In the genomic region with DNA sequence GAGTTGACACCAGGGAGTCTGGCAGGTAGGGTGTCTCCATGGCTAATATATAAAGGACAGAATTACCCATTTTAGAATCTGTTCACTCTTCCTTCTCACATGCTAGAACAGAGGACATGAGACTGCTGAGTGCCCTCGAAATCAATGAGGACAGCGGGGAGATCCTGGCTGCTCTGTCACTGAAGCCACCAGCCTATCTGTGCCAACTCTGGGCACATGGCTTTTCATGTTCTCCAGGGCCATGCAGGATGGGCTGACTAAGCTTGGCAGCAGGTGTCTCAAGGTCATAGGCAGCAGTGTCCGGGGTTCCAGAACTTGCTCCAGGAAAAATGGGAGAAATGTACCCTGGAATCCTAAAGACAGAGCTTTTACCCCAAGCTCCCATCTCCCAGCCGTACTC, we compare ENCODE assay signal across 27 mouse cellular contexts.
"Had no signal": no experiment of that assay in that cellular context is flagged by ENCODE, and none has a peak within 500 bp of the region (broad histone marks: within the 10 kb centered on the region; RNA-seq: fewer than 3 reads in every experiment).

No protein-coding gene starts in this region.

- H3K4me1 ChIP-seq: heart, embryonic 12.5 days; limb, embryonic 15.5 days had no signal

- H3K36me3 ChIP-seq: heart, embryonic 10.5 days; heart, embryonic 12.5 days; hindbrain, embryonic 10.5 days; hindbrain, embryonic 12.5 days; kidney, embryonic 15.5 days; limb, embryonic 13.5 days; limb, embryonic 15.5 days; liver, embryonic 12.5 days had no signal

- DNase-seq: gastrocnemius, adult 2 months; gastrocnemius, postnatal 10 days; gastrocnemius, postnatal 25 days; heart, adult 18-20 months; heart, postnatal 10 days; heart, postnatal 4 days; kidney, adult 11 months; kidney, adult 2 months; kidney, adult 9 months; kidney, postnatal 14 days; kidney, postnatal 36 days; layer of hippocampus, adult 9-11 months; layer of hippocampus, postnatal 36 days; left cerebral cortex, postnatal 4 days; lung, adult 18-20 months had no signal

- H3K27ac ChIP-seq: gastrocnemius, adult 2 months; heart, embryonic 10.5 days; hindbrain, embryonic 10.5 days; hindbrain, embryonic 12.5 days; hindbrain, embryonic 14.5 days; hindbrain, postnatal 0 days; kidney, embryonic 15.5 days; kidney, postnatal 0 days; limb, embryonic 13.5 days; limb, embryonic 15.5 days; liver, embryonic 12.5 days; liver, embryonic 14.5 days had no signal

- H3K4me3 ChIP-seq: gastrocnemius, adult 2 months; heart, embryonic 10.5 days; heart, embryonic 12.5 days; hindbrain, embryonic 10.5 days; hindbrain, embryonic 12.5 days; kidney, embryonic 15.5 days; limb, embryonic 13.5 days; limb, embryonic 15.5 days; liver, embryonic 12.5 days had no signal

- H3K9ac ChIP-seq: heart, embryonic 12.5 days; hindbrain, embryonic 12.5 days; hindbrain, embryonic 14.5 days; kidney, embryonic 15.5 days; limb, embryonic 13.5 days; limb, embryonic 15.5 days; liver, embryonic 12.5 days; liver, embryonic 14.5 days had no signal

- H3K27me3 ChIP-seq: hindbrain, embryonic 12.5 days; kidney, embryonic 15.5 days; limb, embryonic 13.5 days; limb, embryonic 15.5 days had no signal
